Mouse (Mus musculus): ENCODE measurements around the gene Myo5c. TPM values are rescaled to one million over a fixed set of nuclear protein-coding genes. Genes with fewer than 3 reads are reported as not detected.

Gene Myo5c
- total RNA-seq, 2 experiments from 2014 or later: 5.7 to 11.4 TPM

- DNase-seq (ENCODE audit: low spot score in 2 of 2): no peak
Observed at GRCm38 (mm10) chr9:75318196-75318595, 86.4 kb downstream of the Myo5c start.

- DNase-seq (ENCODE audit: low spot score in 2 of 2): no peak
Observed at GRCm38 (mm10) chr9:75319365-75319764, 87.5 kb downstream of the Myo5c start.

GRCm38 (mm10) chr9:75322099-75322885 is 90.5 kb downstream of the Myo5c start:
- no peak for DNase-seq (ENCODE audit: low spot score in 2 of 2)

GRCm38 (mm10) chr9:75328047-75328446 is 96.2 kb downstream of the Myo5c start:
- no peak for DNase-seq (ENCODE audit: low spot score in 2 of 2)

- DNase-seq (ENCODE audit: low spot score in 2 of 2): no peak
Observed at GRCm38 (mm10) chr9:75330821-75331220, 99.0 kb downstream of the Myo5c start.

- DNase-seq (ENCODE audit: low spot score in 2 of 2): no peak
Observed at GRCm38 (mm10) chr9:75334440-75334839, 102.6 kb downstream of the Myo5c start.

GRCm38 (mm10) chr9:75338016-75338415 is 106.2 kb downstream of the Myo5c start:
- no peak for DNase-seq (ENCODE audit: low spot score in 2 of 2)

GRCm38 (mm10) chr9:75342433-75342832 is 110.6 kb downstream of the Myo5c start:
- no peak for DNase-seq (ENCODE audit: low spot score in 2 of 2)

GRCm38 (mm10) chr9:75347458-75347857 is 115.6 kb downstream of the Myo5c start, which contains the start of gene Bcl2l10:
Gene Bcl2l10 (plus strand): TSS chr9:75347758.
- no peak for DNase-seq (ENCODE audit: low spot score in 2 of 2)

- no peak for DNase-seq (ENCODE audit: low spot score in 2 of 2)
Observed at GRCm38 (mm10) chr9:75348066-75348465, 116.2 kb downstream of the Myo5c start.

- no peak for DNase-seq (ENCODE audit: low spot score in 2 of 2)
Observed at GRCm38 (mm10) chr9:75348641-75349040, 116.8 kb downstream of the Myo5c start.

- no peak for DNase-seq (ENCODE audit: low spot score in 2 of 2)
Observed at GRCm38 (mm10) chr9:75353094-75353493, 121.3 kb downstream of the Myo5c start.

Other genes with a start within 250 kb of the Myo5c start
- 100 to 1,000 TPM; 147 to 167 TPM for gene Arpp19, start 194.4 kb upstream of the Myo5c start, total RNA-seq (2021)
- 10 to 100 TPM; 38.8 to 39.1 TPM for gene Myo5a, start 161.0 kb upstream of the Myo5c start, total RNA-seq (2021)
- 10 to 100 TPM; 12.1 to 14.9 TPM for gene Gnb5, start 74.3 kb downstream of the Myo5c start, total RNA-seq (2021)
- not detected for gene Bcl2l10, start 115.7 kb downstream of the Myo5c start, total RNA-seq (2021)
- gene Mapk6, start 178.0 kb downstream of the Myo5c start, total RNA-seq (2021): 10 to 100 TPM; 49.1 to 51.6 TPM
- gene Leo1, start 209.5 kb downstream of the Myo5c start, total RNA-seq (2021): 10 to 100 TPM; 27.4 to 31.6 TPM